Mouse (Mus musculus) large intestine, adult 2 months (tissue): ENCODE results near the gene Frat2. TPM values are rescaled to one million over a fixed set of nuclear protein-coding genes. Genes with fewer than 3 reads are reported as not detected.

Experiments
- DNase-seq: peaks from one replicate; pipeline ENCODE4 v3.0.0-alpha.2; 2012; ENCODE audit warnings: low read depth, low spot score
- WGBS: fragments of 180-500 bp; shearing (Covaris S2); methylation state at CpG from one replicate; pipeline ENCODE4 v1.1.7; 2018; 5-methylcytosine and 5-hydroxymethylcytosine counted together
- polyA plus RNA-seq: library from polyadenylated mRNA; depleted of rRNA; stranded (reverse); fragments of >200 nt; gene quantifications from 2 replicates; pipeline ENCODE4 v1.2.3, GENCODE M21; 2012

The Frat2 gene
- polyA plus RNA-seq, 1 experiment, result 10.4 TPM

- WGBS, result under 1% methylated on average over 63 of the region's 64 CpGs
- DNase-seq, result no peak
These were observed 796 bp downstream of the Frat2 start for GRCm38 (mm10) chr19:41847091-41847581.

- WGBS, result 5% methylated on average over 21 of the region's 21 CpGs
- no peak for DNase-seq
These were observed 1.4 kb downstream of the Frat2 start for GRCm38 (mm10) chr19:41846366-41847090.

- WGBS, result 79% methylated on average over 6 of the region's 6 CpGs
These were observed 3.6 kb downstream of the Frat2 start for GRCm38 (mm10) chr19:41844345-41844744.

GRCm38 (mm10) chr19:41842706-41843105 lies 5.2 kb downstream of the Frat2 start:
- 78% methylated on average over 4 of the region's 4 CpGs for WGBS
- no peak for DNase-seq

More at GRCm38 (mm10) chr19:41844345-41844744, 3.6 kb downstream of the Frat2 start:
- DNase-seq, result no peak

GRCm38 (mm10) chr19:41842196-41842595 lies 5.7 kb downstream of the Frat2 start:
- WGBS, result 85% methylated on average over 4 of the region's 4 CpGs
- no peak for DNase-seq

- DNase-seq, result no peak
- WGBS, result 75% methylated on average over 7 of the region's 7 CpGs
These were observed 6.7 kb downstream of the Frat2 start for GRCm38 (mm10) chr19:41841105-41841750.

- 98% methylated on average over 3 of the region's 3 CpGs for WGBS
- DNase-seq, result no peak
These were observed 8.2 kb downstream of the Frat2 start for GRCm38 (mm10) chr19:41839685-41840084.

- DNase-seq, result no peak
- WGBS, result 17% methylated on average over 6 of the region's 6 CpGs
These were observed 9.1 kb downstream of the Frat2 start for GRCm38 (mm10) chr19:41838808-41839207.

- 17% methylated on average over 4 of the region's 4 CpGs for WGBS
- DNase-seq, result no peak
These were observed 10.0 kb downstream of the Frat2 start for GRCm38 (mm10) chr19:41837917-41838261.

- 24% methylated on average over 9 of the region's 9 CpGs for WGBS
- DNase-seq, result no peak
These were observed 10.6 kb downstream of the Frat2 start for GRCm38 (mm10) chr19:41837194-41837916.

GRCm38 (mm10) chr19:41836719-41837118 lies 11.2 kb downstream of the Frat2 start:
- 19% methylated on average over 3 of the region's 3 CpGs for WGBS
- no peak for DNase-seq

GRCm38 (mm10) chr19:41835816-41836215 lies 12.1 kb downstream of the Frat2 start:
- DNase-seq, result no peak
- WGBS, result 5% methylated on average over 6 of the region's 6 CpGs

GRCm38 (mm10) chr19:41835407-41835806 lies 12.5 kb downstream of the Frat2 start:
- DNase-seq, result no peak
- 82% methylated on average over 6 of the region's 6 CpGs for WGBS

- DNase-seq, result no peak
- 80% methylated on average over 13 of the region's 13 CpGs for WGBS
These were observed 15.3 kb downstream of the Frat2 start for GRCm38 (mm10) chr19:41832501-41833201.

GRCm38 (mm10) chr19:41831718-41832391 lies 16.1 kb downstream of the Frat2 start:
- 36% methylated on average over 14 of the region's 14 CpGs for WGBS
- no peak for DNase-seq

- 2% methylated on average over 19 of the region's 19 CpGs for WGBS
- DNase-seq, result no peak
These were observed 16.8 kb downstream of the Frat2 start for GRCm38 (mm10) chr19:41831101-41831570.

- no peak for DNase-seq
- WGBS, result under 1% methylated on average over 106 of the region's 112 CpGs
These were observed 17.6 kb downstream of the Frat2 start for GRCm38 (mm10) chr19:41830106-41831031.

- 1% methylated on average over 39 of the region's 39 CpGs for WGBS
These were observed 18.4 kb downstream of the Frat2 start, which contains the start of gene Frat1 for GRCm38 (mm10) chr19:41829381-41830105. Frat1 (plus strand) TSS chr19:41829970.

More at GRCm38 (mm10) chr19:41829381-41830105, 18.4 kb downstream of the Frat2 start, which contains the start of gene Frat1:
- DNase-seq, result no peak
